ENCODE assay signal across 8 mouse cellular contexts in the genomic region with DNA sequence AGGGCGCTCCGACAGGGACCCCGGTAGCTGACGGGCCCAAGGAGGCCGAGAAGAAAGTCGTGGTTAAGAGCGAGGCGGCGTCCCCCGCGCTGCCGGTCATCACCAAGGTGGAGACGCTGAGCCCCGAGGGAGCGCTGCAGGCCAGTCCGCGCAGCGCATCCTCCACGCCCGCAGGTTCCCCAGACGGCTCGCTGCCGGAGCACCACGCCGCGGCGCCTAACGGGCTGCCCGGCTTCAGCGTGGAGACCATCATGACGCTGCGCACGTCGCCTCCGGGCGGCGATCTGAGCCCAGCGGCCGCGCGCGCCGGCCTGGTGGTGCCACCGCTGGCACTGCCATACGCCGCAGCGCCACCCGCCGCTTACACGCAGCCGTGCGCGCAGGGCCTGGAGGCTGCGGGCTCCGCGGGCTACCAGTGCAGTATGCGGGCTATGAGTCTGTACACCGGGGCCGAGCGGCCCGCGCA. TPM values are rescaled to one million over a fixed set of nuclear protein-coding genes. Genes with fewer than 3 reads are reported as not detected.
A peak's percentile ranks its signal among the peaks of the same experiment; 100 is the strongest.
DNase-seq lines count a peak whose midpoint lies in the region; ATAC-seq lines count a peak whose summit lies in the region.

No protein-coding gene starts in this region.

- intact Hi-C loops in heart, postnatal 25 days (cut with DNase I) = no loop called here

- H3K4me3 ChIP-seq in heart, embryonic 13.5 days = peak overlapping the region; percentile 77
- peak overlapping the region; percentile 39 for H3K4me3 ChIP-seq in hindbrain, embryonic 13.5 days
- H3K4me3 ChIP-seq in midbrain, embryonic 15.5 days = peak overlapping the region; percentile 29

- H3K27ac ChIP-seq in heart, embryonic 13.5 days (replicated peaks) = peak overlapping the region; percentile 97
- peak overlapping the region; percentile 23; the same call in 1 of the 2 replicates for H3K27ac ChIP-seq in hindbrain, embryonic 13.5 days
- H3K27ac ChIP-seq in midbrain, embryonic 15.5 days = no peak overlapping the region

- peak overlapping the region; percentile 91 for H3K4me2 ChIP-seq in heart, embryonic 13.5 days
- H3K4me2 ChIP-seq in hindbrain, embryonic 13.5 days = peak overlapping the region; percentile 33
- peak overlapping the region; percentile 25 for H3K4me2 ChIP-seq in midbrain, embryonic 15.5 days

- H3K27me3 ChIP-seq in heart, embryonic 13.5 days (replicated peaks) = peaks cover 93% of the 10 kb centered on the region
- H3K27me3 ChIP-seq in hindbrain, embryonic 13.5 days = peaks cover 99% of the 10 kb centered on the region
- H3K27me3 ChIP-seq in midbrain, embryonic 15.5 days (replicated peaks) = peaks cover 93% of the 10 kb centered on the region

- DNase-seq in heart, postnatal 25 days (ENCODE audit: low spot score) = no peak
- DNase-seq in adipocyte (ENCODE audit: low spot score) = peak; percentile 36
- no peak for DNase-seq in thymus, postnatal 10 days (ENCODE audit: low spot score in 2 of 2)
- no peak for DNase-seq in adrenal gland, postnatal 14 days
- DNase-seq in thymus, postnatal 36 days = no peak

- no peak for ATAC-seq in heart, embryonic 13.5 days (ENCODE audit: extremely low read depth, insufficient number of reproducible peaks, low FRiP score, low TSS enrichment)
- 0 out of 2 replicates have a peak, but pooled peaks have one; percentile 11 for ATAC-seq in hindbrain, embryonic 13.5 days (ENCODE audit: low FRiP score)
- no peak for ATAC-seq in midbrain, embryonic 15.5 days (replicated peaks)

- H3K36me3 ChIP-seq in heart, embryonic 13.5 days = peaks cover 10% of the 10 kb centered on the region; the same call in 1 of the 2 replicates
- no peaks in the 10 kb centered on the region for H3K36me3 ChIP-seq in hindbrain, embryonic 13.5 days
- H3K36me3 ChIP-seq in midbrain, embryonic 15.5 days (replicated peaks) = no peaks in the 10 kb centered on the region

- no peaks in the 10 kb centered on the region for H3K9me3 ChIP-seq in heart, embryonic 13.5 days
- peaks cover 7% of the 10 kb centered on the region; the same call in 1 of the 2 replicates for H3K9me3 ChIP-seq in hindbrain, embryonic 13.5 days
- H3K9me3 ChIP-seq in midbrain, embryonic 15.5 days = no peaks in the 10 kb centered on the region

- peak overlapping the region; percentile 90 for H3K9ac ChIP-seq in heart, embryonic 13.5 days
- peak overlapping the region; percentile 56 for H3K9ac ChIP-seq in hindbrain, embryonic 13.5 days
- H3K9ac ChIP-seq in midbrain, embryonic 15.5 days = no peak overlapping the region

- peaks cover 43% of the 10 kb centered on the region for H3K4me1 ChIP-seq in heart, embryonic 13.5 days
- H3K4me1 ChIP-seq in hindbrain, embryonic 13.5 days (replicated peaks) = peaks cover 17% of the 10 kb centered on the region
- H3K4me1 ChIP-seq in midbrain, embryonic 15.5 days = peaks cover 23% of the 10 kb centered on the region

- WGBS in heart, embryonic 13.5 days = under 1% methylated on average over 58 of the region's 62 CpGs
- WGBS in hindbrain, embryonic 13.5 days = under 1% methylated on average over 59 of the region's 62 CpGs
- 2% methylated on average over 59 of the region's 62 CpGs for WGBS in midbrain, embryonic 15.5 days

RNA-seq across cellular contexts. Expression of gene Foxc2, which starts 1.2 kb away (rescaled TPM):
- 6.8 and 7.4 TPM in 2 replicates for polyA plus RNA-seq in heart, embryonic 13.5 days (2015; fragmentation: Nextera tagmentation; extraction: Ambion mirVana)
- 1 to 10 TPM; 2.0 to 2.2 TPM for total RNA-seq in heart, postnatal 25 days (2021)
- polyA plus RNA-seq in hindbrain, embryonic 13.5 days (2015; fragmentation: Nextera tagmentation; extraction: Ambion mirVana) = 2.8 and 4.1 TPM in 2 replicates
- polyA plus RNA-seq in midbrain, embryonic 15.5 days (2015; fragmentation: Nextera tagmentation; extraction: Ambion mirVana) = 4.2 and 5.2 TPM in 2 replicates
- 4.6 and 5.1 TPM in 2 replicates for total RNA-seq in adrenal gland, postnatal 14 days (2021)

RNA-seq across cellular contexts. Expression of gene Mthfsd, which starts 9.0 kb away (rescaled TPM):
- 35.3 and 42.8 TPM in 2 replicates for polyA plus RNA-seq in heart, embryonic 13.5 days (2015; fragmentation: Nextera tagmentation; extraction: Ambion mirVana)
- total RNA-seq in heart, postnatal 25 days (2021) = 10 to 100 TPM; 13.2 to 14.2 TPM
- 53.8 and 54.1 TPM in 2 replicates for polyA plus RNA-seq in hindbrain, embryonic 13.5 days (2015; fragmentation: Nextera tagmentation; extraction: Ambion mirVana)
- polyA plus RNA-seq in midbrain, embryonic 15.5 days (2015; fragmentation: Nextera tagmentation; extraction: Ambion mirVana) = 51.1 and 52.3 TPM in 2 replicates
- 28.6 and 38.1 TPM in 2 replicates for total RNA-seq in adrenal gland, postnatal 14 days (2021)

RNA-seq across cellular contexts. Expression of gene Foxl1, which starts 10.5 kb away (rescaled TPM):
- 0.52 and 0.64 TPM in 2 replicates for polyA plus RNA-seq in heart, embryonic 13.5 days (2015; fragmentation: Nextera tagmentation; extraction: Ambion mirVana)
- under 1 TPM in 1 of 2 experiments, not detected in 1; 0.16 TPM for total RNA-seq in heart, postnatal 25 days (2021)
- 0.16 and 0.27 TPM in 2 replicates for polyA plus RNA-seq in hindbrain, embryonic 13.5 days (2015; fragmentation: Nextera tagmentation; extraction: Ambion mirVana)
- 0.12 and 0.18 TPM in 2 replicates for polyA plus RNA-seq in midbrain, embryonic 15.5 days (2015; fragmentation: Nextera tagmentation; extraction: Ambion mirVana)
- 0.41 TPM in 1 of 2 replicates, not detected in the other for total RNA-seq in adrenal gland, postnatal 14 days (2021)

RNA-seq across cellular contexts. Expression of gene Foxf1, which starts 33.0 kb away (rescaled TPM):
- 7.7 and 9.5 TPM in 2 replicates for polyA plus RNA-seq in heart, embryonic 13.5 days (2015; fragmentation: Nextera tagmentation; extraction: Ambion mirVana)
- under 1 TPM in 1 of 2 experiments, not detected in 1; 0.20 TPM for total RNA-seq in heart, postnatal 25 days (2021)
- polyA plus RNA-seq in hindbrain, embryonic 13.5 days (2015; fragmentation: Nextera tagmentation; extraction: Ambion mirVana) = 0.96 and 1.3 TPM in 2 replicates
- polyA plus RNA-seq in midbrain, embryonic 15.5 days (2015; fragmentation: Nextera tagmentation; extraction: Ambion mirVana) = 1.0 and 1.6 TPM in 2 replicates
- total RNA-seq in adrenal gland, postnatal 14 days (2021) = 1.1 and 1.2 TPM in 2 replicates

Comparison
In these comparisons a context has a peak if more than half of its experiments do, and no peak if none do; other contexts are left out.
1. H3K4me2 ChIP-seq: peak in every context shown above with its lines; median percentile 91 in heart, embryonic 13.5 days; 33 in hindbrain, embryonic 13.5 days; 25 in midbrain, embryonic 15.5 days.